In genomic region chr10:112543051-112543450, GRCm38 (mm10) we compare ENCODE assay signal across 12 mouse cellular contexts.
"Had no signal": no experiment of that assay in that cellular context is flagged by ENCODE, and none has a peak within 500 bp of the region (broad histone marks: within the 10 kb centered on the region; RNA-seq: fewer than 3 reads in every experiment).

No protein-coding gene starts in this region.

- DNase-seq: left cerebral cortex, postnatal 4 days; liver; liver, embryonic 13.5 days; liver, postnatal 0 days; lung, adult 18-20 months; lung, adult 2 months; lung, embryonic 14.5 days; lung, postnatal 10 days; lung, postnatal 14 days; lung, postnatal 36 days; lung, postnatal 4 days; midbrain, embryonic 14.5 days had no signal
